Mouse (Mus musculus) MN1 (cell line): ENCODE data around the gene Arl9.
"Not testable (repeated sequence)": the region's sequence is repeated elsewhere in the genome, so short reads cannot be mapped to it uniquely, and the experiment has no call there.

ENCODE experiments used
- DNase-seq: peaks from one replicate; pipeline ENCODE4 v3.0.0-alpha.2; 2016; ENCODE audit warnings: low spot score

Arl9 gene

GRCm38 (mm10) chr5:77004051-77004821 lies at the start of gene Arl9:
TSS of gene Arl9 (plus strand) at chr5:77004055.
- no peak for DNase-seq

- no peak for DNase-seq
Observed at GRCm38 (mm10) chr5:76954271-76954900, 49.5 kb upstream of the Arl9 start.

- DNase-seq = no peak
Observed at GRCm38 (mm10) chr5:76955474-76955873, 48.4 kb upstream of the Arl9 start.

- peak; percentile 29 for DNase-seq
Observed at GRCm38 (mm10) chr5:76957954-76958353, 45.9 kb upstream of the Arl9 start.

GRCm38 (mm10) chr5:76959587-76959986 lies 44.3 kb upstream of the Arl9 start:
- no peak for DNase-seq

GRCm38 (mm10) chr5:76962545-76962944 lies 41.3 kb upstream of the Arl9 start:
- DNase-seq = no peak

- no peak for DNase-seq
Observed at GRCm38 (mm10) chr5:76964651-76965050, 39.2 kb upstream of the Arl9 start.

- peak; percentile 67 for DNase-seq
Observed at GRCm38 (mm10) chr5:76969250-76969649, 34.6 kb upstream of the Arl9 start.

GRCm38 (mm10) chr5:76971115-76971514 lies 32.7 kb upstream of the Arl9 start:
- DNase-seq = not testable (repeated sequence)

- no peak for DNase-seq
Observed at GRCm38 (mm10) chr5:76973488-76973887, 30.4 kb upstream of the Arl9 start.

- no peak for DNase-seq
Observed at GRCm38 (mm10) chr5:76974207-76974553, 29.7 kb upstream of the Arl9 start.

GRCm38 (mm10) chr5:76974554-76975285 lies 29.1 kb upstream of the Arl9 start, which contains the start of gene Srp72:
TSS of gene Srp72 (plus strand) at chr5:76974683.
- peak; percentile 89 for DNase-seq

- no peak for DNase-seq
Observed at GRCm38 (mm10) chr5:76975736-76976135, 28.1 kb upstream of the Arl9 start.

- DNase-seq = no peak
Observed at GRCm38 (mm10) chr5:76984015-76984414, 19.8 kb upstream of the Arl9 start.

- DNase-seq = no peak
Observed at GRCm38 (mm10) chr5:76990789-76991188, 13.1 kb upstream of the Arl9 start.

- DNase-seq = no peak
Observed at GRCm38 (mm10) chr5:76993174-76993814, 10.6 kb upstream of the Arl9 start.

- DNase-seq = peak; percentile 63
Observed at GRCm38 (mm10) chr5:76998416-76998815, 5.4 kb upstream of the Arl9 start.

- no peak for DNase-seq
Observed at GRCm38 (mm10) chr5:77001192-77001591, 2.7 kb upstream of the Arl9 start.

- no peak for DNase-seq
Observed at GRCm38 (mm10) chr5:77010352-77010751, 6.5 kb downstream of the Arl9 start.

- DNase-seq = no peak
Observed at GRCm38 (mm10) chr5:77011082-77011481, 7.2 kb downstream of the Arl9 start.

- DNase-seq = no peak
Observed at GRCm38 (mm10) chr5:77013171-77013570, 9.3 kb downstream of the Arl9 start.
